Mouse (Mus musculus): ENCODE results near the gene Ttf1.

The Ttf1 gene

GRCm38 (mm10) chr2:29060135-29060597 lies at the start of gene Ttf1:
Gene Ttf1 (plus strand): TSS chr2:29060262.
- in situ Hi-C loops (cut with MboI, MseI) = no loop called here

- in situ Hi-C loops (cut with MboI, MseI) = no loop called here
These were observed 47.5 kb upstream of the Ttf1 start for GRCm38 (mm10) chr2:29012523-29012922.

- in situ Hi-C loops (cut with MboI, MseI) = no loop called here
These were observed 43.2 kb upstream of the Ttf1 start for GRCm38 (mm10) chr2:29016599-29017587.

GRCm38 (mm10) chr2:29018680-29019079 lies 41.4 kb upstream of the Ttf1 start:
- in situ Hi-C loops (cut with MboI, MseI) = no loop called here

GRCm38 (mm10) chr2:29021025-29021424 lies 39.0 kb upstream of the Ttf1 start:
- in situ Hi-C loops (cut with MboI, MseI) = no loop called here

- in situ Hi-C loops (cut with MboI, MseI) = no loop called here
These were observed 37.1 kb upstream of the Ttf1 start for GRCm38 (mm10) chr2:29023001-29023400.

GRCm38 (mm10) chr2:29025284-29025683 lies 34.8 kb upstream of the Ttf1 start:
- in situ Hi-C loops (cut with MboI, MseI) = loop anchor here in 1 of 2 experiments (5.0 kb wide), 1 partner anchor 263 kb away; no protein-coding TSS in a partner anchor

GRCm38 (mm10) chr2:29030048-29030734 lies 29.9 kb upstream of the Ttf1 start:
- in situ Hi-C loops (cut with MboI, MseI) = no loop called here

- in situ Hi-C loops (cut with MboI, MseI) = no loop called here
These were observed 28.1 kb upstream of the Ttf1 start for GRCm38 (mm10) chr2:29031951-29032350.

GRCm38 (mm10) chr2:29034542-29035475 lies 25.3 kb upstream of the Ttf1 start:
- in situ Hi-C loops (cut with MboI, MseI) = no loop called here

- in situ Hi-C loops (cut with MboI, MseI) = no loop called here
These were observed 24.4 kb upstream of the Ttf1 start for GRCm38 (mm10) chr2:29035698-29036097.

GRCm38 (mm10) chr2:29039741-29040140 lies 20.3 kb upstream of the Ttf1 start:
- in situ Hi-C loops (cut with MboI, MseI) = loop anchor here (5.0 kb wide), 2 partner anchors 112 to 117 kb away; no protein-coding TSS in a partner anchor

GRCm38 (mm10) chr2:29040594-29041476 lies 19.2 kb upstream of the Ttf1 start:
- in situ Hi-C loops (cut with MboI, MseI) = loop anchor here (5.0 kb wide), 2 partner anchors 114 to 119 kb away; no protein-coding TSS in a partner anchor

GRCm38 (mm10) chr2:29041477-29041768 lies 18.6 kb upstream of the Ttf1 start:
- in situ Hi-C loops (cut with MboI, MseI) = loop anchor here (5.0 kb wide), 2 partner anchors 114 to 119 kb away; no protein-coding TSS in a partner anchor

GRCm38 (mm10) chr2:29042124-29042523 lies 17.9 kb upstream of the Ttf1 start:
- in situ Hi-C loops (cut with MboI, MseI) = loop anchor here (5.0 kb wide), 2 partner anchors 115 to 120 kb away; no protein-coding TSS in a partner anchor

- in situ Hi-C loops (cut with MboI, MseI) = loop anchor here in 1 of 2 experiments (5.0 kb wide), 2 partner anchors 139 to 289 kb away; no protein-coding TSS in a partner anchor
These were observed 13.9 kb upstream of the Ttf1 start for GRCm38 (mm10) chr2:29046151-29046550.

- in situ Hi-C loops (cut with MboI, MseI) = loop anchor here in 1 of 2 experiments (5.0 kb wide), 1 partner anchor 300 kb away; no protein-coding TSS in a partner anchor
These were observed 8.1 kb upstream of the Ttf1 start for GRCm38 (mm10) chr2:29051932-29052331.

GRCm38 (mm10) chr2:29052943-29053454 lies 7.1 kb upstream of the Ttf1 start:
- in situ Hi-C loops (cut with MboI, MseI) = loop anchor here in 1 of 2 experiments (5.0 kb wide), 1 partner anchor 301 kb away; no protein-coding TSS in a partner anchor

- in situ Hi-C loops (cut with MboI, MseI) = loop anchor here in 1 of 2 experiments (5.0 kb wide), 1 partner anchor 302 kb away; no protein-coding TSS in a partner anchor
These were observed 6.1 kb upstream of the Ttf1 start for GRCm38 (mm10) chr2:29053802-29054544.
